In the genomic region with DNA sequence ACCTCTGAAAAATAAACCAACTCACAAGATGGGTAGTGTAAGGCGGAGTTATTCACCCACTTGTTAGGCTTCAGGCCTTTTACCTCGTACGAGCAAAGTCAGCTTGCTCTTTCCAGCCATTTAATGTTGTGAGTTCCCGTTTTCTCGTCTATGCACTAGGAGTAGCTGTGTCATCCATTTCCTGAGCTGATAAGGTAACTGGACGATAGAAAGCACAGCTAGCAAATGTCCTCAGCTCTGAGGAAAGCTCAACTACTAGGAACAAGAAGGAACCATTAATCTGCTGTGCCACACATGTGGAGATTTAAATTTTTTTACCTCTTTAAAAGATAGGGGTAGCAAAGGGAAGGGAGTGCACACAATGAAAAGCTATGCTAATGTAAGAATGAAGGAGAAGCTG, we compare ENCODE assay signal across 13 mouse cellular contexts.
"Had no signal": no experiment of that assay in that cellular context is flagged by ENCODE, and none has a peak within 500 bp of the region (broad histone marks: within the 10 kb centered on the region; RNA-seq: fewer than 3 reads in every experiment).

No protein-coding gene starts in this region.

- ATAC-seq: midbrain, embryonic 13.5 days; midbrain, embryonic 15.5 days had no signal

- H3K9me3 ChIP-seq: megakaryocyte, embryonic 14.5 days; midbrain, embryonic 13.5 days; midbrain, embryonic 15.5 days; neural tube, embryonic 12.5 days had no signal

- H3K9ac ChIP-seq: lung, embryonic 14.5 days; midbrain, embryonic 13.5 days; midbrain, embryonic 15.5 days; neural tube, embryonic 12.5 days had no signal

- H3K27me3 ChIP-seq: midbrain, embryonic 13.5 days; midbrain, embryonic 15.5 days; neural tube, embryonic 12.5 days had no signal

- H3K4me3 ChIP-seq: megakaryocyte, embryonic 14.5 days; midbrain, embryonic 13.5 days; midbrain, embryonic 15.5 days; neural tube, embryonic 12.5 days had no signal

- H3K27ac ChIP-seq: midbrain, embryonic 13.5 days; midbrain, embryonic 15.5 days; neural tube, embryonic 12.5 days had no signal

- H3K4me2 ChIP-seq: lung, embryonic 14.5 days; midbrain, embryonic 13.5 days; midbrain, embryonic 15.5 days; neural tube, embryonic 12.5 days had no signal

- H3K4me1 ChIP-seq: midbrain, embryonic 15.5 days had no signal

- DNase-seq: lung, adult 18-20 months; lung, embryonic 14.5 days; lung, postnatal 10 days; lung, postnatal 4 days; right cerebral cortex, postnatal 14 days; spleen, adult 18-20 months; thymus, adult 18-20 months; thymus, postnatal 14 days; thymus, postnatal 36 days had no signal
